Mouse (Mus musculus): ENCODE results near the gene H2-DMb1.
"Not testable (repeated sequence)": the region's sequence is repeated elsewhere in the genome, so short reads cannot be mapped to it uniquely, and the experiment has no call there.

H2-DMb1 gene

DNA sequence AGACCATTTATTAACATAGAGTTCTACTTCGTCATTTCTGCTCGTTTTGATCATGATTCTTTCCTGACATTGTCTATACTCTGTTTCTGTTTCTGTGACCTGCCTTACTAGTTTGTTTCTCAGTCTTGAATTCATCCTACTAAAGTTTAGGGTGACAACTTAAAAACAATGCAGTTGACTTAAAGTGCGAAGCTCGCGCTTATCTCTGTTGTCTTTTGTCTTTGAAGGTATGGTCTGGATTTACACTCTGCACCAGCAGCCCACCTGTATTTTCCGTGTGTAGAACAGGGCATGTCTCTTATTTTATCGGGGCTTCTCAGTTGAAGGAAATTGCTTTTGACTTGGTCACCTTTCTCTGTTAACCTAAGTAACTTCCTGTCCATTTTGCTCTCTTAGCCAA lies 29.8 kb upstream of the H2-DMb1 start:
- DNase-seq, result peak; percentile 16

DNA sequence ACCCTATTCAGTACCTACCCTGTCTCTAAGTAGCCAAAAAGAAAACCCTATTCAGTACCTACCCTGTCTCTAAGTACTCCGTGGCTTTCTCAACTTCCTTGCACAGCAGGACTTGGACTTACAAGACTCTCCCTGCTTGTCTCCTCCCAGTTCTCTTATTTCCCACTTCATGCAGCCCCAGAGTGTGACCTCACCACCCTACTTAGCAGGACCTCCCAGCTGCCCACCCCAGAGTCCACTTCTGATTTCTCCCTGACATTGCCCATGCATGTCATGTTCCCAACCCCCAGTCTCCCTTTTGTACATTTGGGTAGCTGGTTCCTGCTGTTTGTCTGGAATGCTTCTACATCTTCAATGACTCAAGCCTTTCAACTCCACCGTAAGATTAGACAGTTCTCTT lies 29.4 kb upstream of the H2-DMb1 start:
- peak; percentile 64 for DNase-seq

DNA sequence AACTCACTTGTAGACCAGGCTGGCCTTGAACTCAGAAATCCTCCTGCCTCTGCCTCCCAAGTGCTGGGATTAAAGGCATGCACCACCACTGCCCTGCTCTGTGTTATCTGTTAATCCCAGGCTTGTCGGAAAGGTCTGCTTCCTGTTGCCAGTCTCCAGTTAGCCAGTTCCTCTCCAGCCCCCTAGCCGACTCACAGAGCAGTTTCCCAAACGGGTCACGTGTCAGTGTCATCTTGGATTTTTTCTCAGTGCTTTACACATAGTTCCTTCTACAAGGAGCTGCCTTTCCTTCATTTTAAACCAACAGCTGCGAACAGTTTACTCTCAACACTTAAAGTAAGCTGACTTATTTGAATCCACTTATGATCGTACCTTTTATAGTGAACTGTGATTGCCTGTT lies 28.2 kb upstream of the H2-DMb1 start:
- peak; percentile 29 for DNase-seq

DNA sequence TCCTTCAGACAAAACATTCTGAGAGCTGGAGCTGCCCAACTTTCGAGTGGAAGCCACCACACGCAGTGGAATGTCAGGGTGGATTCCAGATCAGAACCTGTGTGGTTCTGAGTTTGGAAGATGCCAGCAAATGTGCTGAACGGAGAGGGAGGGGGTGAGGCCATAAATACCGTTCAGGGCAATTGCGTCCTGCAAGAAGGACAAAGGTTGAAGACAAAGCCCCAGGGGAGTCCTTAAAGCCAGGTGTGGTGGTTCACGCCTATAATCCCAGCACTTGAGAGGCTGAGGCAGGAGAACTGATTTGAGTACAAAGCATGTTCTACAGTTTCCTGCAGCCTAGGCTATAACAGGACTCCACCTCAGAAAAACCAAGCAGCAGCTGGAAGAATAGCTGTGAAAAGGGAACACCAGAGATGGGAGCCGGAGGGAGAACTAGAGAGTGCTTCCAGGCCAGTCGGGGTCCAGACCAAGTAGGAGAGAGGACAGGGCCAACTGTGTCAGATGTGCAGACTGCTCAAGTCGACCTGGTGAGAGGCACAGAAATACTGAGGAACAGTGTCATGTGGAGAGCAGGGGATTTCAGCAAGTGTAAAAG lies 25.9 kb upstream of the H2-DMb1 start:
- peak; percentile 21 for DNase-seq

DNA sequence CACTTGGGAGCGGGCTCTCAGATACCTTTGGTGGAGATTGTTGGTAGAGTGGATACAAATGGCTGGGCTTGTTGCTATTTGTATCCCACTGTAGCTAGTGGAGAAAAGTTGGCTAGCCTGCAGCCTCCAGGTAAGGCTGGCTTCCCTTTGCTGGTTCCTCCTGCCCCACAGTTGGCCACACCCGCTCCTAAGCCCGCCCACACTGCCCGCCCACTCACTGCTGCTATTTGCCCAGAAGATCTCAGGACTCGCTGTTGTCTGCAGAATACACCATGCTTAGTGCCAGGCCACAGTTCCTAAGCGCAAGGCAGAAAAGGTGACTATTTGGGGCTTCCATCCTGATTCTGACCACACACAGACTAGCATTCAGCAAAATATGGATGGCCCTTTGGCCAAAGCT lies 25.4 kb upstream of the H2-DMb1 start:
- DNase-seq, result peak; percentile 77

DNA sequence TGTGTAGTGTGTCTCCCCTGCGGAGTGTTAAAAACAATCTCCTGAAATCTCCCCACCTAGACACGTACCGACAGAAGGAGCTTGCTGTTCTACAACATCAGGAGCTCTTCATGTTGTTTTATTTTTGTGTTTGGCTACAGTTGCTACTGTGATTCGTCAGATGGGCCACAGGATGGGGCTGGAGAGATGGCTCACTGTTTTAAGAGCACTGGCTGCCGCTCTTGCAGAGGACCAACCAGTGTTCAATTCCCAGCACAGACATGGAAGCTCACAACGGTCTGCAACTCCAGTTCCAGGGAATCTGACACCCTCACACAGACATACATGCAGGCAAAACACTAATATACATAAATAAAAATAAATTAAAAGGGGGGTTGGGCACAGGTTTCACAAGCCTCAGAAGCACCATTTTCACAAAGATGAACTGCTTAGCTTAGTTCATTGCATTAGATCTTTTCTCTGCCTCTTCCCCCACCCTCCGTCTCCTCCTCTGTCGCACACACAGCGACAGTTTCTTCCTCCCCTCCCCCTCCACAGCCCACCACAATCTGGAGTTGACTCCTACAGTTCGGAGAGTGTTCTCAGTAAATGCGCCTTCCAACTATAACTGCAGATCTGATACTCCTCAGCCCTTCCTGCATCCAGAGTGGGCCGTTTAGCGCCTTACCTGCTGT lies 24.5 kb upstream of the H2-DMb1 start:
- no peak for DNase-seq

DNA sequence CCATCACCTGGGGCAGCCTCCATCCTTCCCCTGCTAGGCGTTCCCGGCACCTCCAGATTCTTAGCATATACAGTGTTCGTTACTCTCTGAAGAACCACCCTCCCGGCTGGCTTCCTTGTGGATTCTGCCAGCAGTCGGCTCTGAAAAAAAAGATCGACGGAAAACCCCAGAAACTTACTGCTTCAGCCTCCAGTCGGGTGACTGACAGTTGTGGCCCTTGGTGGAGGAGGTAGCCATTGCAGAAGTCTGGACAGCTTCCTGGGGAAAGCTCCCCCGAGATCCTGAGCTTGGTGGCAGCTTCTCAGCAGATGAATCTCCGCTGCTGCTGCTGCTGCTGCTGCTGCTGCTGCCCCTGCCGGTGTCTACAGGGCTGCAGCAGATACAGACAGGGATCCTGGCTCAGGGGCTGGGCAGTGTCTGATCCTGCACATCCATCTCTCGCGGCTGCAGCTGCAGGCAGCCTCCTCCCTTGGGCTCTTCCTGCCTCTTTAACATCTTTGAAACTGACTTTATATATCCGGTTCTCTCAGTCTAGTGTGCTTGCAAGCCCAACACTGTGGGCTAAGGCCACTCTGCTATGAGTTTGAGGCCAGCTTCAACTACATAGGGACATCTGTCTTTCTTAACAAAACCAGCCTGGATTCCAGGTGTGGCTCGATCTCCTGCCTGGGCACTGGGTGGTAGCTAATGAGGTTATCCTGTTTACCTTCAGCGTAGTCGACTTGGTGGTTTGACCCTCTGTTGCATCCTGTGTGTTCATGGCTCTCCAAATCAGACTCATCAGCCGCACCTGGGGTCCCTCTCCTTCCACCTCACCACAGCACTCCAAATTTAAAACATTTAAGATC lies 23.7 kb upstream of the H2-DMb1 start:
- no peak for DNase-seq

DNA sequence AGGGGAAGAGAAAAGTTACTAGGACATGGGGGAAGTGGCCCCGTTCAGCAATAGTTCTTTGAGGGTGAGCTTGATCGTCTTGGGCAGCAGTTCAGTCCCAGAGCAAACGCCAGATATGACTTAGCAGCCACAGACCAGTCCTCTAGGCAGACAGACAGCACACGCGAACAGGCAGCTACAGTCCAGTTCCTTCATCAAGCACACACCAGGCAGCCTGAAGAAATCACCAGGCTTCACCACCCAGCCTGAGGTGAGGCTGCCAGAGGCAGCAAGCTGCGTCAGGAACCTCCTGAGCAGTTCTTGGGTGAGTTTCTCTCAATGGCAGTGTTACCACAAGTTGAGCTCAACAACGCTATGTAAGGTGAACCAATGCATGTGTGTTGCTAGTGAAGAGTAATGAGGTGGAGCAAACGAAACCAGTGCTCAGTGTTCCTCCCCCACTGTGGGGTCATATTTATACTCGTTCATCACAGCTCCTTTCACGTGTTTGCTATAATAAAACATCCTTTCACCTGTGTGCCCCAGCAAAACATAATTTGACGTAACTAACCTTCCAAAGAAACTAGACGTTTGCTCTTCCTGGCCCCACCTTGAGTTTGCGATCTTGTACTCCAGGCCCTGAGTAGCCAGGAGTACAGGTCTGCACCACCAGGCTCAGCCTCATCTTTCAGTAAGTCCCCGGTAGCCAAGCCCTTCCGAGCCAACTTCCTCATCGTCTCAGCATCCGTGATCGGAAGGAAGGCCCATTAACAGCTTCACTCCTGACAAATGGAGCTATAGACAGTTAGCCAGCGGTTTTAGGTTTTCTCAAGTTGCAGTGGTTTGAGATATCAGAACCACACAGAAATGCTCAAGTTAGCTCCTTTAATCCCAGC lies 22.6 kb upstream of the H2-DMb1 start:
- no peak for DNase-seq

DNA sequence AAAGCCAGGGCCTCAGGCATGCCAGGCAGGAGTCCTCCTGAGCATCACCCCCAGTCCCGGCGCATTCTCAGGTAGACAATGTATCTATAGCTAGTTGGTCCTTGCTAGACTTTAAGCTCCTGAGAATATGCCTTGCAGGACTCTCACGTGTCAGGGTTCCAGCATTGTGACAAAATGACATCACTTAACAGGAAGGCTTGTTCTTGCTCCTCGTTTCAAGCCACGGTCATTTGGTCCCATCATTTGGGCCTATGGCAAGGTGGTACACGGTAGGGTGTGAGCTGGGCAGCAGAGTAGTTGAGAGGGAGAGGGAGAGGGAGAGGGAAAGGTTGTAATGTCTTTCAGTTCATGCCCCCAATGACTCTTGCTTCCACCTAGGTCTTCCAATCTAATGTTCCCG lies 21.0 kb upstream of the H2-DMb1 start:
- DNase-seq, result no peak

DNA sequence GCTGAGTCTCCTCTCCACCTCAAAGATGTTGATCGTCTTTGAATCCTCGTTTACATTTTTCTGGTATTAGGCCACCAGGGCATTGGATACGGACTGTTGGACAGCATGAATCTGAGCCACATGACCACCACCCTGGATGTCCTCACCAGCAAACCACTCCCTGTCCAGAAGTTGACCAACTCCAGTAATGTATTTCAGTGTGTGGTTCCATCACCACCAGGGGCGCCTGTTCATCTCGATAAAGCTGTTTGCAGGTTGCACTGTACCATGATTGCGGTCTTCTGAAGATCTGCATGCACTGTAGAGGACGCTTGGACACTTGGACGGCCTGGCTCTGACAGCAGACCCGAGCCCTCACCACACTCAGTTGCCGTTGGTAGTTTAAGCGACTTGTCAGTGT lies 19.6 kb upstream of the H2-DMb1 start:
- peak; percentile 19 for DNase-seq

DNA sequence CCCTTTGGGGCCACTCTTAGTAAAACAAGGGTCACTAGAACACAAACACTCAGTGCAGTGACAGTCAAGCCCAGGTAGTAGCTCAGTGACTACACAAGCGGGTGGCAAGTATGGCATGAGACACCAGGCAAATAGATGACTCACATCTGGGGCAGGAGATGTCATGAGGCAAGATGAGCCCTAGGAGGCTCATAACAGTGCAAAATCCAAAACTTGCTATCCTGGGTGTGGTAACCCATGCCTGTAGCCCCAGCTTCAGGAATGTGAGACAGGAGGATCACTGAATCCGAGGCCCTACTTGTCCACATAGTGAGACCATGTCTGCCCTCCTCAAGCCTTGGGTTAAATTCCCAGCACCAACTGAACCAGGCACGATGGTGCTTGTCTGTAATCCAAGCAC lies 18.4 kb upstream of the H2-DMb1 start:
- no peak for DNase-seq

DNA sequence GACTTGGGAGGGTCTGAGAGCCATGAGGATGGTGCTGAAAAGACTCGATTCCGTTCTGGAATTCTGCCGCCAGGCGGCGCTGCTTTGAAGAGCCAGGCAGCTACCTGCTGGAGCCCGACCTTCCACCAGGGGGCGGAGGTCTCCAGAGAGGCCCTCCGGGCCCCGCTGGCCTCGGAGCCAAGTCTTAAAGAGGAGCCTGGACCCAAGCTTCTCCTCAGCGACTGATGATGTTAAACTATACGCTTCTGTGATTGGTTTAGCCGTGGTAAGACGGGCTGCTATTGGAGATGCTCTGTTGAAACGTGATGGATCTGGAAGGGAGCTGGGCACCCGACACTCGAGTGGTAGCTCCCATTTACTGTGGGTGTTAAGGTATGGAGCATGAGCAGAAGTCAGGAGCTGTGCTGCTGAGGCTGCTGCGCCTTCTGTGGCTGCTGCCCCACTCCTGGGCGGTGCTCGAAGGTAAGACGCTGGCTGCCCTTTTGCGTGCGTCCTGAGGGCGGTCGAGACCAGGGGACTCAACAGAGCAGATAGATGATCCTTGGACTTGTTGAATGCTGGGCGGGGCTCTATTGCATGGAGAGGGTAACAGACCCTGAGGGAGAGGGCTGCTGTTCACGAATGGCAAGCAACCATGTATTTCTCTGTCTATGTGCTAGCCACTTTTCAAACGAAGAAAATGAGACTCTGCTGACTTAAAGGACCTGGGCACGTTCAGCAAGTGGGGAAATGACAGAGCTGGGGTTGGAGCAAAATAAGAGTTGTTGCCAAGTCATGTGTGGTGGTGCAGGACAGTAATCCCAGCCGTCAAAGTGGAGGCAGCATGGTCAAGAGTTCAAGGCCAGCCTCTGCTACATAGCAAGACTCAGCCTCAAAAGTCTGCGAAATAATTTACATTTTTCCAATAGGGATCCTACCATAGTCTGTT lies 17.3 kb upstream of the H2-DMb1 start:
- DNase-seq, result peak; percentile 98

DNA sequence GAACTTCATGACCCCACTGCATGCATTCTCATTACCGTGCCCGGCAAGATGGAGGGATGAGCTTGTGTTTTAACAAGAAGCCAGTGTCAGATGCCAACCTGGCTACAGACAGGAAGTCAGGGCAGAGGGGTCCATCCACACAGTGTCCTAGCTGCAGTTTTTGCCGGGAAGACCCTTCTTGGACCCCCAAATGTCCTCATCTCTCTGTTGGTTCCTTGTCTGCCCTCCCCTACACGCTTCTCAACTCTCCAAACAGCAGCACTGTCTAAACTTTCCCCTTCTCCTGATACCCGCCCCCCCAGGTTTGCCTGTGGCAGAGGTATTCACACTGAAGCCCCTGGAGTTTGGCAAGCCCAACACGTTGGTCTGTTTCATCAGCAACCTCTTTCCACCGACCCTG lies 15.3 kb upstream of the H2-DMb1 start:
- DNase-seq, result peak; percentile 13

DNA sequence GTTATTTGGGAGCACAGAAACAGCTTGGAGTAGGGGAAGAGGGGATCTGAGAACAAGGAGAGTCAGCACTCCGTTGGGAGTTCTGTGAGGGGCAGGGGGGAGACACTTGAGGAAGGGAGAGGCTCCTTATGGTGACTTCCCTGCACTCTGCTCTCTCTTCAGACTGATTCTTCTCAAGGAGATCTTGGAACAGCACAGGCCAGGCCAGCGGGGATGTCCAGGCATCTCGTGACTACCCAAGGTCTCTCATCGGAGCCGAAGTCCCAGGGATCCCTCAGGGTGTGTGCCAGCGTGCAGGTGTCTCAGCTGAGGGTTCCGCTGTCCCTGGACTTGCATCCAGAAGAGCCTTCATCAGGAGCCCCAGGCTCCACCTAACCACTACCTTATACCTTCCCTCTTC lies 14.2 kb upstream of the H2-DMb1 start:
- no peak for DNase-seq

DNA sequence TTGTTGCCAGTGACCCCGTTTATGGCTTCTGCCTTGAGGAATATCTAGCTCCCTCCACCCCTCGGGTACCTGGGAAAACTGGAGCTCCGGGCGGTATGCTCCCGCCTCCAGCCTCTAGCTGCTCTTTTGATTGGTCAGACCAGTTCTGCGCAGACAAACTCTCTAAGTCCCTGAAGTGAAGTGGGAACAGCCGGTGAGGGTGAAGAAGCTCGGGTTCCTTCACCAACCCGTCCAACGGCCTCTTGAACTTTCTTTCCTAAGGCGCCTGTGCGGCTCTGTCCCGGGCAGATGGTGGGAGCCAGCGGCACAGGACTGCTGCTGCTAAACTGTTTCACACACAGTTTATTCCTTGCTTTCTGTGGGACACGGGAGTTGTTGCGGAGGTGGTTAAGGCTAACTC lies 13.5 kb upstream of the H2-DMb1 start:
- DNase-seq, result peak; percentile 5

DNA sequence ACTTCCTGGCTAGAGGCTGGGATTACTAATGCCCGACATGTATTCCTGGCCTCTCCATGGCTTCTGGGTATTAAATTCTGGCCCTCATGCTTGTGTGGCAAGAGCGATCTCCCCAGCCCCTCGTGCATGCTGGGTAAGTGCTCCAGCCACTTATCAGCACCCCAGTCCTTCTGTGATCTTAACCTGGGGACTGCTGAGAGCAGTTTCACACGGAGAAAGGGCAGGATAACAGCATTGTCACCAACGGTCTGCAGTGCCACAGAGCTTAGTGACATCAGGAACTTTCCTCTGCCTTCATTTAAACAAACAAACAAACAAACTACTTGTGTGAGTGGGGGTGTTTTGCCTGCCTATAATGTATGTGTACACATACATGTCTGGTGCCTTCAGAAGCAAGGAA lies 12.6 kb upstream of the H2-DMb1 start:
- no peak for DNase-seq

DNA sequence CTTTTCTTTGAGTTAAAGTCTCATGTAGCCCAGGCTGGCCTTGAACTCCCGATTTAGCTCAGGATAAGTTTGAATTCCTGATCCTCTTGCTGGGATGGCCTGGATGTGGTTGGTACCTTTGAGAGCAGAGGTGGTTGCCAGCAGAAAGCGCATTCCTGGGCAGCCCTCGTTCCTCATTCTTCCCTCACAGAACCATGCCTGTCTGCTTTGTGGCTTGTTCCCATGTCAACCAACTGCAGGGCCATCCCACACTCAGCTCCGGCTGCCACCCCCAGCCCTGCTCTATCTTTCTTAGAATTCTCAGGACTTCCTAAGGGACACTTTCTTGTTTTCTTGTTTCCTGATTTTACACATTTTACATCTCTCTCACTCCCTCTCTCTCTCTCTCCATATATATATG lies 11.4 kb upstream of the H2-DMb1 start:
- DNase-seq, result no peak

DNA sequence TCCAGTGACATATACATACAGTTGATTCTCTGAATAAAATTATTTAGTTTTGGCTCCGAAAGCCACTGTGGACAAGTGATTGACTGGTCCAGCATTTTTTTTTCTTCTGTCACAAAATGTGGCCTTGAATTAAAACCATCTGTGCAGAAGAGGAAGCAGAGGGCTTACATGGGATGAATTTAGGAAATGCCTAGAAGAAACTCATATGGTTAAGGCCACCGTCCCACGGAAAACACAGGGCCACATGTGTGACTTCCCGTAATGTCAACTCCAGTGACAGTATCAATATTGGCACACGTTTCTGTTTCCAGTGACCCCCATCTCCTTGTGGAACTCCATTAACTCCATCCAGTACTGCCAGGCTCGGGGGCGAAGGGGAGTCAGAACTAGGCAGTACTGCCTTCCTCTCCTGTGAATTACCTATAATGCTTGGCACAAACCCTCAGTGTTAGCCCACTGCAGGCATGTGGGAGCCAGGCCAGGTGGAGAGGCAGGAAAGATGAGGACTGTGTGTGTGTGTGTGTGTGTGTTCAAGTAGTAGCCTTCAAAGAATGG lies 10.3 kb upstream of the H2-DMb1 start:
- no peak for DNase-seq

DNA sequence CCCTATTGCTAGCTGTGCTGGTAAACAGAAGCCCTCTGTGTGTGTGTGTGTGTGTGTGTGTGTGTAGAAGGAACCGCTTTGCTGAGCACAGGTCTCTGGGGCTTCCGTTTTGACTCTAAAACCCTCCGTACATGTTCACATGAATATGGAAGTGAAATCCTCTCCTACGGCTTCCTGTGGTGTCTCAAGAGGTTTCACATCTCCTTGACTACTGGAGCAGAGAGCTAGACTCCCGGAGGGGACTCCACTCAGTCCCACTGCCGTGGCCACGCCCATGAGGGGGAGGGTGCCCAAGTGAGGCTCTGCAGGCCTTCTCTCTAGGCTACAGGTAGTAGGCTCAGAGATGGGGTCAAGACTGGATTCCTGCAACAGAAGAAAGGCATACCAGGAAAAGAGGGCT lies 9.8 kb upstream of the H2-DMb1 start, which contains the start of gene H2-DMb2:
Gene H2-DMb2 (plus strand): TSS at position 275 of the 400 bp plus-strand sequence.
- DNase-seq, result peak; percentile 11

DNA sequence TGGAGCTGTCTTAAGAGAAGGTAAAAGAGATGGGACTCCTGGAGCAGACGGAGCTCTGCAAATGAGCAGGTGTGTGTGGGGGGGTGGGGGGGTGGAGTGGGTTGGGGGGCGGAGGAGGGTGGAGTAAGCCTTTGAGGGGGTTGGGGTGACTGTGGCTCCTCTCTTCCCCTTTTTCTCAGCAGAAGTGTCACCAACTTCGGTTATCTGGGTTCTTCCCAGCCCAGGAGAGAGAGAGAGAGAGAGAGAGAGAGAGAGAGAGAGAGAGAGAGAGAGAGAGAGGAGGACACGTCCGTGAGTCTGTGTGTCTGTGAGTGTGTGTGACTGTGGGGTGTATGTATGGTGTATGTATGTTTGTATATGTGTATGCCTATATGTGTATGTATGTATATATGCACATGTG lies 9.4 kb upstream of the H2-DMb1 start:
- DNase-seq, result no peak

DNA sequence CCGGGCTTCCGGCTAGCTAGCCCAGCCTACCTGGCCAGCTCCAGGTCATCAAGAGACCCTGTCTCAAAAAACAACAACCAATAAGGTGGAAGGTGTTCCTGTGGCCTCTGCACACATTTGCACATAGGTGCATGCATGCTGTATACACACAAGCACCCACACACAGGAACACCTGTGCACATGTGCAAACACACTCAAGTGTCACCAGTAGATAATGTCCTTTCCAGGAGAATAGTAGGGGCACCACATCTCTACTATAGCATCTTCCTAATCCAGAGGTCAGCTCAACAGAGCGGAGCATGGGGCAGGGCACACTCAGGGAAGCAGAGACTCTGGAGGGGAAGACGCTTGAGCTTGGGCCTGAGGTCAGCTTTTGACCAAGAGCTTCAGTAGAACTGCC lies 8.7 kb upstream of the H2-DMb1 start:
- DNase-seq, result not testable (repeated sequence)

DNA sequence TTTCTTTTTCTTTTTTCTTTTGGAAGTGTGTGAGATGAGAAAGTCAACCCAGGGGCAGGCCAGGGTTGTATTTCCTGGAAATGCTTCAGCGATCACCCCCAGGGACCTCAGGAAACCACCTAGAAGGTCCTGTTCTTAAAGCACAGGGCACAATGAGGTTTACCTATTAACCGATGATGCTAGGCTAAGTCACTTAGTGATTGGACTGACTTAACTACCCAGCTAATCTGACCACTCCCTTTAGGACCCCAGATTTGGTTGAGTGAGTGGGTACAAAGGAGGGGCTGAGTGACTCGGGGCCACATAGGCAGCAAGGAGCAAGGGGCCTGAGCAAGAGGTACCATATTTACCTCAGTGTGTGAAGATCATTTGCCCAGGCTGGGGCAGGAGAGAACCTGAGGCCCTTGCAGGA lies 7.9 kb upstream of the H2-DMb1 start:
- no peak for DNase-seq

Data from cerebellum, adult 11-12 months (tissue).